Mouse (Mus musculus) liver, embryonic 14.5 days (tissue): ENCODE results near the gene Faiml. TPM values are rescaled to one million over a fixed set of nuclear protein-coding genes. Genes with fewer than 3 reads are reported as not detected.
A peak's percentile ranks its signal among the peaks of the same experiment; 100 is the strongest.

Experiments used
- ATAC-seq: fragments of 200-750 bp; cut with Nextera tagmentation; 2 replicates; pipeline ENCODE4 v1.8.0; 2017; ENCODE audit warnings: moderate number of reproducible peaks, mild to moderate bottlenecking, moderate library complexity; ENCODE audit not compliant: insufficient read depth
- DNase-seq, 3 experiments: peaks; one replicate each; pipeline ENCODE4 v3.0.0-alpha.2; 2012 to 2013; ENCODE audit warnings: low read depth in 3 of 3, low spot score in 3 of 3
- H3K27ac ChIP-seq: fragments of 300-500 bp; sonication (generic); 2 replicates; pipeline ENCODE4 v1.5.1; 2014; ENCODE audit warnings: moderate library complexity, mild to moderate bottlenecking, control low read depth, inconsistent platforms
- H3K27me3 ChIP-seq: fragments of 300-500 bp; sonication (generic); 2 replicates; pipeline ENCODE4 v1.6.1; 2014; ENCODE audit warnings: mild to moderate bottlenecking, low read length, moderate library complexity; ENCODE audit not compliant: control insufficient read depth, insufficient read depth
- H3K36me3 ChIP-seq: fragments of 300-500 bp; sonication (generic); replicated peaks from 2 replicates; pipeline ENCODE4 v1.6.1; 2014; ENCODE audit warnings: low read depth; ENCODE audit not compliant: control insufficient read depth, insufficient read depth
- H3K4me1 ChIP-seq, 2 experiments: fragments of 200-500 bp in 1 of 2; fragments of 300-500 bp in 1 of 2; sonication (generic) in 1 of 2; replicated peaks; 2 replicates each; pipeline ENCODE4 v1.6.1; 2012 to 2014; ENCODE audit warnings: antibody characterized with exemption in 1 of 2, inconsistent platforms in 1 of 2, low read length in 1 of 2; ENCODE audit not compliant: control insufficient read depth in 2 of 2, insufficient read depth in 2 of 2
- H3K4me2 ChIP-seq: fragments of 300-500 bp; sonication (generic); 2 replicates; pipeline ENCODE4 v1.6.1; 2014; ENCODE audit warnings: low read depth, mild to moderate bottlenecking, control low read depth, moderate library complexity
- H3K4me3 ChIP-seq, 2 experiments: fragments of 200-500 bp in 1 of 2; fragments of 300-500 bp in 1 of 2; sonication (generic) in 1 of 2; 2 replicates each; pipeline ENCODE4 v1.5.1; 2012 to 2014; ENCODE audit warnings: low read depth in 2 of 2, low read length in 2 of 2, mild to moderate bottlenecking in 2 of 2, control low read depth in 1 of 2, inconsistent platforms in 1 of 2, moderate library complexity in 1 of 2; ENCODE audit not compliant: insufficient read depth in 1 of 2
- H3K9ac ChIP-seq: fragments of 300-500 bp; sonication (generic); replicated peaks from 2 replicates; pipeline ENCODE4 v1.6.1; 2014; ENCODE audit warnings: mild to moderate bottlenecking, control low read depth, moderate library complexity
- H3K9me3 ChIP-seq: fragments of 300-500 bp; sonication (generic); 2 replicates; pipeline ENCODE4 v1.6.1; 2016; ENCODE audit warnings: low read length, mixed read lengths; ENCODE audit not compliant: control insufficient read depth
- CTCF ChIP-seq: IDR thresholded peaks from 2 replicates; pipeline ENCODE4 v1.5.1; 2016; ENCODE audit warnings: antibody characterized with exemption, low read depth, control low read depth
- EP300 ChIP-seq: IDR thresholded peaks from 2 replicates; pipeline ENCODE4 v1.6.1; 2016; ENCODE audit warnings: antibody characterized with exemption, low read depth
- WGBS: fragments of 180-500 bp; shearing (Covaris S2); extraction: QIAGEN DNeasy Blood & Tissue Kit; methylation state at CpG from one replicate; pipeline ENCODE4 v1.1.7; 2014; ENCODE audit not compliant: insufficient replicate concordance; 5-methylcytosine and 5-hydroxymethylcytosine counted together
- polyA plus RNA-seq, 2 experiments: library from polyadenylated mRNA; depleted of rRNA in 1 of 2; stranded (reverse) in 1 of 2; unstranded in 1 of 2; fragments of >200 nt; fragmentation: Nextera tagmentation in 1 of 2; extraction: Ambion mirVana in 1 of 2; gene quantifications; 2 replicates each; pipeline versions ENCODE4 v1.2.1 to v1.2.3; 2012 to 2014

The Faiml gene
- polyA plus RNA-seq, 2 experiments, result not detected

DNA sequence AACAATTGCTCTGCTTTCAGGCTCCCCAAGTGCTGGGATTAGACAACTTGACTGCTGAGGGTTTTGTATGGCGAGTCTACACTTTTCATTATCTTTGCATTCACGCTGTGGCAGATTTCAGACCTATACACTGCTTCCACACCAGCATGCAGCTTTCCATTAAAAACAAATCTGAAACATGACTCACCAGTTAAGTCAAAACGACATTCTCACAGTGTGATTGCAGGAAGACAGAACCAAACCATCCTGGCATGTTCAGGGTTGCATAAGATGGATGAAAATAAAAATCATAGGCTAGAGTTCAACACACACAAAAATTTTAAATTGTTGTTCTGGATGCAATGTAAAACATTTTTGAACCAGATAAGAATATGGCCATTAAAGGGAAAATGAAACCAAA, 12.5 kb downstream of the Faiml start:
- H3K36me3 ChIP-seq, result no peaks in the 10 kb centered on the region
- no peak overlapping the region for H3K27ac ChIP-seq
- no peak overlapping the region for H3K4me2 ChIP-seq
- DNase-seq (no peak), ATAC-seq (no peak)
- H3K27me3 ChIP-seq, result no peaks in the 10 kb centered on the region
- H3K9ac ChIP-seq, result no peak overlapping the region
- no peaks in the 10 kb centered on the region for H3K4me1 ChIP-seq
- TF ChIP-seq CTCF (no peak), EP300 (no peak)
- no peak overlapping the region for H3K4me3 ChIP-seq
- no peaks in the 10 kb centered on the region for H3K9me3 ChIP-seq
- 50% methylated on average over 3 of the region's 3 CpGs for WGBS

- ATAC-seq (no peak), DNase-seq (no peak)
- no peak overlapping the region for H3K27ac ChIP-seq
- no peaks in the 10 kb centered on the region for H3K9me3 ChIP-seq
- no peaks in the 10 kb centered on the region for H3K4me1 ChIP-seq
- H3K4me2 ChIP-seq, result no peak overlapping the region
- WGBS, result 20% methylated on average over 4 of the region's 4 CpGs
- no peaks in the 10 kb centered on the region for H3K27me3 ChIP-seq
- H3K9ac ChIP-seq, result no peak overlapping the region
- H3K36me3 ChIP-seq, result no peaks in the 10 kb centered on the region
- no peak for TF ChIP-seq CTCF
- H3K4me3 ChIP-seq, result no peak overlapping the region
Measured at GRCm38 (mm10) chr9:99221636-99222035, 15.4 kb downstream of the Faiml start.

DNA sequence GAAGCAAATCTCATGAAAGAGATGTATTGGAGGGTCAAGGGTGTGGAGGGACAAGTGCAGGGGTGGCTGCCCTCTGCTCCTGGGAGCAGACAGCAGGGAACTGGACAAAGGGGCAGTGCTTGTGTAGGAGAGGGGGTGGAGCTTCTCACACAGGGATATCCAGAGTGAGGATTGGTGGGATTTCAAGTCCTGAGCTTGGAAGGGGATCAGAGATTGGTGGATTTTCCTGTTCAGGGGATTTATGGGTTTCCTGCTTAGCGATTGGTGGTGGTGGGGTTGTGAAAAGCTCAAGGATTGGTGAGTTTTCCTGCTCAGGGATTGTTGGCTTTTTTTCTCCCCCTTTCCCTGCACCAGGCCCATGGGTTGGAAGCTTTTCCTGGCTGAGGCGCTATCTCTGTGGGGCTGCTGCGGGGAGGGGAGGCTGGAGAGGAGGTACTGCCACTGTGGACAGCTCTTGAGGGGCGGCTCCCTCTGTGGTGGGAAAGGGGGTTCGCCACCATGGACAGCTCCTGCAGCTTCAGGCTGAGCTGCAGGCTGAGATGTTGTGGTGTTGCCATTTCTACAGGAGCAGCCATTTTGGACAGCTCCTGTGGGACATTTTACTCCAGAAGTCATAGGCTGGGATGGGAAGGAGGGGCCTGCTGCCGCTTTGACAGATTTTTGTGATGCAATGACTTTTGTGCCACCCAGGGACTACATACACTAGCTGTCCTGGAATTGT, 18.9 kb downstream of the Faiml start:
- TF ChIP-seq CTCF (peak; percentile 12; the same call in 1 of the 2 replicates), EP300 (no peak)
- Histone ChIP-seq H3K4me1 (no peaks in the 10 kb centered on the region; a peak in 1 of 4 replicates), H3K4me3 (no peak overlapping the region), H3K27me3 (no peaks in the 10 kb centered on the region), H3K27ac (no peak overlapping the region), H3K4me2 (no peak overlapping the region), H3K9ac (no peak overlapping the region), H3K9me3 (no peaks in the 10 kb centered on the region), H3K36me3 (no peaks in the 10 kb centered on the region)
- ATAC-seq (peak; percentile 47; the same call in 1 of the 2 replicates), DNase-seq (peak; percentile 37 to 51 (median 51))
- 14% methylated on average over 6 of the region's 6 CpGs for WGBS

DNA sequence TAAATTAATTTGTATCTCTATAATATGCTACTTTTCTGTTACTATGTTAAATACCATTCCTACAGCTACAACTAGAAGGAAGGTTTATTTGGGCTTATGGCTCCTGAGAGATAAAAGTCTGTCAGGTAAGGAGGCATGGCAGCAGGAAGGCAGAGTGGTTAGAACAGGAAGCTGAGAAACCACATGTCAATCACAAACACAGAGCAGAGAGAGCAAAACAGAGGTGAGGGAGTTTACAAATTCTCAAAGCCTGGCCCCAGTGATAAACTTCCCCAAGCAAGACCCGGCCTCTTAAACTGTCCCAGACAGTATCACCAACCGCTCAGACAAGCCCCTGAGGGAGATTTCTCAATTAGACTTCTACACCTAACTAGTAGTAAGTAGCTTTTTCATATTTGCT, 20.9 kb downstream of the Faiml start:
- Histone ChIP-seq H3K9ac (no peak overlapping the region), H3K4me1 (no peaks in the 10 kb centered on the region; a peak in 1 of 4 replicates), H3K27ac (no peak overlapping the region), H3K4me3 (no peak overlapping the region), H3K36me3 (no peaks in the 10 kb centered on the region), H3K4me2 (no peak overlapping the region), H3K27me3 (no peaks in the 10 kb centered on the region), H3K9me3 (no peaks in the 10 kb centered on the region)
- DNase-seq, result no peak
- no peak for ATAC-seq
- 4% methylated on average over 2 of the region's 2 CpGs for WGBS
- TF ChIP-seq EP300 (no peak), CTCF (no peak)

DNA sequence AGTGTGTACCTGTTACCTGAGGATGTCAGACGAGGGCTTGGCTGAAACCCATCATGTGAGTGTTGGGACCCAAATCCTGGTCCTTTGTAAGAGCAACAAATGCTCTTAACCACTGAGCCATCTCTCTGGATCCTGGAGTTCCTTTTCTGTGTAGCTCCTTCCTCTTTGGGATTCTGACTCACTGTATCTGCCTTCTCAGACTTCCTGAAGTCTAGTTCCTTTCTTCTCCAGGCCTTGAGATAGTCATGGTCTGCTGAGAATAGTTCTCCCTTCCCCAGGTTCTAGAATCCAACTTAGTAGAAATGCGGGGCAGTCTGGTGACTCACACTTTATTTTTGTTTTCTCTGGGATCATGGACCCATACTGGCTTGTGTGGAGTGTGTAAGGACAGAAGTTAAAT, 24.4 kb downstream of the Faiml start:
- no peak overlapping the region for H3K27ac ChIP-seq
- ATAC-seq (no peak), DNase-seq (no peak)
- H3K27me3 ChIP-seq, result no peaks in the 10 kb centered on the region
- H3K4me2 ChIP-seq, result no peak overlapping the region
- no peaks in the 10 kb centered on the region for H3K9me3 ChIP-seq
- no peaks in the 10 kb centered on the region; a peak in 1 of 4 replicates for H3K4me1 ChIP-seq
- no peak overlapping the region for H3K9ac ChIP-seq
- H3K4me3 ChIP-seq, result no peak overlapping the region
- 18% methylated on average over 2 of the region's 2 CpGs for WGBS
- TF ChIP-seq EP300 (no peak), CTCF (no peak)
- H3K36me3 ChIP-seq, result no peaks in the 10 kb centered on the region
